Mouse (Mus musculus) E14TG2a.4 (cell line): ENCODE data around the gene Cdca7.

Experiments used
- CTCF ChIP-seq: conservative IDR thresholded peaks from 2 replicates; pipeline ENCODE4 v1.5.1; 2014; ENCODE audit warnings: low read length
- POU5F1 ChIP-seq: IDR thresholded peaks from 2 replicates; pipeline ENCODE4 v1.6.1; 2014; ENCODE audit warnings: low read length, borderline replicate concordance

DNA sequence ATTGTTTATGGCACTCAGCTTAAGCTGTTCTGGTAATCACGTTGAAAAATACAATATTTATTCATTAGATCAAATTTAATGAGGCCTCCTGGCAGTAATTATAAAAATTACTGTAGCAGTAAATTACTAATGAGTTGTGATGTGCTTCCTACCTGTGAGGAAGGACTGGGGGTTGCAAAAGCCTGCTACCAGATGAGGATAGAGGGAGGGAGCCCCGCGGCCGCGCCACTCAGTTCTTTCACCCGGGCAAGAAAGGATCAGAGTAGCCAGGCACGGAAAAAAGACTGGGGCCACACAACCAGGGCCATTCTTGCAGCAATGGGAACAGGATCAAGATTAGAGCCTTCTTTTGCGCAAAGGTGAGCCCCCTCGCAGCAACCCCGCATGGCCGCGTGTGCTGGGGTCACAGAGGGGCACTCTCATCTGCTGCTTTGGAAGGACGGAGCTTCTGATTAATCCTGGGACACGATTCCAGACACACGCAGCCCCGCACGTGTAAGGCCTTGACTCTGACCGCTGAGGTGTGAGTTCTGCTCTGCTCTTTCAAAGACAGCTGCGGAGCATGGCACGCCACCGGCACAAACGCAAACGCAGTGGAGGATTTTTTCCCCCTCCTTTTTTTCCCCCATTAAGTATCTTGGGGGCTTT, 23.2 kb downstream of the Cdca7 start:
- TF ChIP-seq CTCF = no peak
- no peak for TF ChIP-seq POU5F1
